ENCODE assay signal across 25 mouse cellular contexts in the genomic region with DNA sequence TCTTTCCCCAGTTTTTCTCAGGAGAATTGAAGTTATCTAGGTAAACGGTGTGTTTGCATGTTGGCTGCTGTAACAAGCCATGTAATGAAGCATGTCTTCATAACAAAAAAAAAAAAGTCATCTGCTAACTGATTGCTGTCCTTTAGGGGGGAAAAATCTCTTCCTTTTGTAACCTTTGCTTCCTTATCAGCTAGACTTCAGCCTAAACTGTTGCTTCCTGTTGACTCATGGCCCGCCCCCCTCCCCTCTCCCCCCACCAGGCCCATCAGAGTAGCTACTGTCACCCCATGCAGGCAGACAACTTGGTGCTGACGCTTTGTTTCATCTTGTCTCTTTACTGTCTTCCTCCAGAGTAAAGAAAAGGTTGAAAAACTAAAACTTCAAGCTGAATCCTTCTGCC.
DNase-seq lines count a peak whose midpoint lies in the region; ATAC-seq and TF ChIP-seq lines count a peak whose summit lies in the region.
"Had no signal": no experiment of that assay in that cellular context is flagged by ENCODE, and none has a peak within 500 bp of the region (broad histone marks: within the 10 kb centered on the region; RNA-seq: fewer than 3 reads in every experiment).

No protein-coding gene starts in this region.

- H3K36me3 ChIP-seq in kidney, adult 2 months (ENCODE audit: control insufficient read depth, insufficient read depth, low read length): no peaks in the 10 kb centered on the region; the same call in none of the 2 replicates
- peaks cover 3% of the 10 kb centered on the region; the same call in 1 of the 2 replicates for H3K36me3 ChIP-seq in liver, adult 2 months (ENCODE audit: control insufficient read depth, insufficient read depth, low read length)
- H3K36me3 ChIP-seq in liver, embryonic 16.5 days (ENCODE audit: control insufficient read depth, insufficient read depth): no peaks in the 10 kb centered on the region; the same call in 1 of the 2 replicates
- H3K36me3 ChIP-seq in midbrain, embryonic 11.5 days (ENCODE audit: control insufficient read depth, insufficient read depth, low read length): no peaks in the 10 kb centered on the region
- H3K36me3 ChIP-seq in hindbrain, embryonic 16.5 days (ENCODE audit: control insufficient read depth, insufficient read depth, low read length): no peaks in the 10 kb centered on the region
- H3K36me3 ChIP-seq: embryonic facial prominence, embryonic 10.5 days; heart, embryonic 15.5 days; hindbrain, embryonic 15.5 days; intestine, embryonic 15.5 days; kidney, embryonic 15.5 days; midbrain, embryonic 13.5 days had no signal

- 54% methylated on average over 3 of the region's 3 CpGs for WGBS in kidney, adult 2 months
- WGBS in liver, adult 2 months: 9% methylated on average over 3 of the region's 3 CpGs
- WGBS in liver, embryonic 16.5 days (ENCODE audit: insufficient replicate concordance): 5% methylated on average over 3 of the region's 3 CpGs
- 74% methylated on average over 3 of the region's 3 CpGs for WGBS in midbrain, embryonic 11.5 days
- 60% methylated on average over 3 of the region's 3 CpGs for WGBS in hindbrain, embryonic 16.5 days

- 0 out of 2 replicates have a peak overlapping the region, but pooled peaks have one; percentile 63 for H3K27ac ChIP-seq in kidney, adult 2 months (ENCODE audit: insufficient read depth, low read depth, low read length)
- peak overlapping the region; percentile 98 for H3K27ac ChIP-seq in liver, adult 2 months (replicated peaks; ENCODE audit: insufficient read depth, low read depth, low read length)
- H3K27ac ChIP-seq in liver, embryonic 16.5 days (ENCODE audit: low read length): peak overlapping the region; percentile 28; the same call in 1 of the 2 replicates
- no peak overlapping the region for H3K27ac ChIP-seq in midbrain, embryonic 11.5 days (ENCODE audit: low read depth, low read length)
- no peak overlapping the region for H3K27ac ChIP-seq in hindbrain, embryonic 16.5 days (ENCODE audit: low read depth, low read length)
- H3K27ac ChIP-seq: embryonic facial prominence, embryonic 10.5 days; heart, adult 2 months; heart, embryonic 15.5 days; hindbrain, embryonic 15.5 days; intestine, embryonic 15.5 days; kidney, embryonic 15.5 days; midbrain, embryonic 13.5 days; stomach, postnatal 0 days had no signal

- no peak for TF ChIP-seq CTCF in kidney, adult 2 months (conservative IDR thresholded peaks at IDR 0.05; ENCODE audit: insufficient read depth, insufficient read length, low read depth, low read length)
- no peak for TF ChIP-seq CTCF in liver, adult 2 months (IDR thresholded peaks at IDR 0.05; ENCODE audit: low read depth, low read length)

- peak; percentile 56 for ATAC-seq in liver, embryonic 16.5 days (ENCODE audit: low read depth)
- ATAC-seq in midbrain, embryonic 11.5 days (ENCODE audit: low FRiP score): no peak
- ATAC-seq in hindbrain, embryonic 16.5 days: no peak
- ATAC-seq: forebrain, postnatal 0 days; intestine, embryonic 15.5 days; midbrain, embryonic 13.5 days had no signal

- peak overlapping the region; percentile 19; the same call in 1 of the 2 replicates for H3K4me2 ChIP-seq in liver, embryonic 16.5 days (ENCODE audit: low read depth, low read length)
- H3K4me2 ChIP-seq in midbrain, embryonic 11.5 days: no peak overlapping the region
- H3K4me2 ChIP-seq in hindbrain, embryonic 16.5 days (ENCODE audit: low read length): no peak overlapping the region
- H3K4me2 ChIP-seq: heart, embryonic 15.5 days; hindbrain, embryonic 15.5 days; intestine, embryonic 15.5 days; kidney, embryonic 15.5 days; midbrain, embryonic 13.5 days had no signal

- no peak for TF ChIP-seq POLR2A in kidney, adult 2 months (IDR thresholded peaks at IDR 0.05; ENCODE audit: low read depth, low read length)
- TF ChIP-seq POLR2A in liver, adult 2 months (IDR thresholded peaks at IDR 0.05; ENCODE audit: extremely low read depth, insufficient read depth, low read length): no peak

- peak overlapping the region; percentile 84 for H3K9ac ChIP-seq in liver, adult 2 months (ENCODE audit: low read depth, low read length)
- H3K9ac ChIP-seq in liver, embryonic 16.5 days (ENCODE audit: low read depth, low read length): no peak overlapping the region
- no peak overlapping the region for H3K9ac ChIP-seq in midbrain, embryonic 11.5 days (ENCODE audit: low read length)
- H3K9ac ChIP-seq in hindbrain, embryonic 16.5 days (ENCODE audit: low read depth, low read length): no peak overlapping the region
- H3K9ac ChIP-seq: forebrain, postnatal 0 days; heart, embryonic 15.5 days; hindbrain, embryonic 15.5 days; intestine, embryonic 15.5 days; kidney, embryonic 15.5 days; midbrain, embryonic 13.5 days had no signal

- no peak overlapping the region for H3K4me3 ChIP-seq in kidney, adult 2 months (ENCODE audit: insufficient read depth, low read depth, low read length)
- peak overlapping the region; percentile 60 for H3K4me3 ChIP-seq in liver, adult 2 months (ENCODE audit: insufficient read depth, low read depth, low read length)
- peak overlapping the region; percentile 16 for H3K4me3 ChIP-seq in liver, embryonic 16.5 days (ENCODE audit: low read depth, low read length)
- no peak overlapping the region for H3K4me3 ChIP-seq in midbrain, embryonic 11.5 days (ENCODE audit: low read depth, low read length)
- H3K4me3 ChIP-seq in hindbrain, embryonic 16.5 days (ENCODE audit: low read length): no peak overlapping the region
- H3K4me3 ChIP-seq: embryonic facial prominence, embryonic 10.5 days; heart, adult 2 months; heart, embryonic 15.5 days; hindbrain, embryonic 15.5 days; intestine, embryonic 15.5 days; kidney, embryonic 15.5 days; midbrain, embryonic 13.5 days had no signal

- no peaks in the 10 kb centered on the region for H3K27me3 ChIP-seq in kidney, adult 2 months (replicated peaks; ENCODE audit: control insufficient read depth, insufficient read depth, low read length)
- no peaks in the 10 kb centered on the region for H3K27me3 ChIP-seq in liver, adult 2 months (ENCODE audit: control insufficient read depth, insufficient read depth, low read length)
- no peaks in the 10 kb centered on the region for H3K27me3 ChIP-seq in liver, embryonic 16.5 days (ENCODE audit: control insufficient read depth, insufficient read depth, low read depth, low read length)
- no peaks in the 10 kb centered on the region for H3K27me3 ChIP-seq in midbrain, embryonic 11.5 days (ENCODE audit: control insufficient read depth, insufficient read depth, low read length)
- no peaks in the 10 kb centered on the region for H3K27me3 ChIP-seq in hindbrain, embryonic 16.5 days (replicated peaks; ENCODE audit: control insufficient read depth, insufficient read depth, low read length)
- H3K27me3 ChIP-seq: heart, embryonic 15.5 days; hindbrain, embryonic 15.5 days; intestine, embryonic 15.5 days; kidney, embryonic 15.5 days; midbrain, embryonic 13.5 days had no signal

- H3K79me2 ChIP-seq in liver, adult 2 months (ENCODE audit: control insufficient read depth, insufficient read depth, low read length): peaks cover 3% of the 10 kb centered on the region; the same call in 1 of the 2 replicates

- H3K4me1 ChIP-seq in kidney, adult 2 months (ENCODE audit: control insufficient read depth, insufficient read depth, low read length): peaks cover 10% of the 10 kb centered on the region
- peaks cover 17% of the 10 kb centered on the region for H3K4me1 ChIP-seq in liver, adult 2 months (ENCODE audit: control insufficient read depth, insufficient read depth, low read length)
- H3K4me1 ChIP-seq in liver, embryonic 16.5 days (ENCODE audit: control insufficient read depth, low read depth, low read length): no peaks in the 10 kb centered on the region; the same call in 1 of the 2 replicates
- no peaks in the 10 kb centered on the region for H3K4me1 ChIP-seq in midbrain, embryonic 11.5 days (ENCODE audit: control insufficient read depth, insufficient read depth, low read length)
- H3K4me1 ChIP-seq in hindbrain, embryonic 16.5 days (ENCODE audit: control insufficient read depth, insufficient read depth, low read depth, low read length): no peaks in the 10 kb centered on the region
- H3K4me1 ChIP-seq: hindbrain, embryonic 15.5 days; midbrain, embryonic 13.5 days had no signal

- DNase-seq in kidney, adult 2 months: no peak
- no peak for DNase-seq in kidney, postnatal 10 days
- peak; percentile 66 for DNase-seq in liver, adult 2 months (ENCODE audit: extremely low read depth, low read depth, low spot score)
- DNase-seq in midbrain, embryonic 11.5 days (ENCODE audit: low spot score, missing footprints): no peak
- DNase-seq in adrenal gland, adult 18-20 months (ENCODE audit: low spot score in 2 of 2): no peak
- DNase-seq: adrenal gland, postnatal 36 days; cerebellum, adult 9-11 months; forebrain, postnatal 0 days; gastrocnemius, postnatal 25 days; heart, adult 2 months; heart, postnatal 36 days; kidney, postnatal 4 days; left cerebral cortex, postnatal 4 days; lung, adult 18-20 months; lung, postnatal 10 days; right cerebral cortex, postnatal 14 days had no signal

- H3K9me3 ChIP-seq in liver, embryonic 16.5 days (replicated peaks; ENCODE audit: control insufficient read depth, low read length): no peaks in the 10 kb centered on the region
- no peaks in the 10 kb centered on the region for H3K9me3 ChIP-seq in midbrain, embryonic 11.5 days (ENCODE audit: control insufficient read depth, low read length)
- no peaks in the 10 kb centered on the region for H3K9me3 ChIP-seq in hindbrain, embryonic 16.5 days (ENCODE audit: control insufficient read depth, low read length)
- H3K9me3 ChIP-seq: embryonic facial prominence, embryonic 10.5 days; heart, embryonic 15.5 days; hindbrain, embryonic 15.5 days; intestine, embryonic 15.5 days; kidney, embryonic 15.5 days; midbrain, embryonic 13.5 days had no signal

Comparison
In these comparisons a context has a peak if more than half of its experiments do, and no peak if none do; other contexts are left out.
1. H3K27ac ChIP-seq: peak in kidney, adult 2 months (single experiment), liver, adult 2 months (single experiment) and liver, embryonic 16.5 days (single experiment); none in midbrain, embryonic 11.5 days (single experiment) and hindbrain, embryonic 16.5 days (single experiment).
2. H3K4me3 ChIP-seq: peak in liver, adult 2 months (single experiment) and liver, embryonic 16.5 days (single experiment); none in kidney, adult 2 months (single experiment), midbrain, embryonic 11.5 days (single experiment) and hindbrain, embryonic 16.5 days (single experiment).